Mouse (Mus musculus): ENCODE results near the gene Mindy1.

DNA sequence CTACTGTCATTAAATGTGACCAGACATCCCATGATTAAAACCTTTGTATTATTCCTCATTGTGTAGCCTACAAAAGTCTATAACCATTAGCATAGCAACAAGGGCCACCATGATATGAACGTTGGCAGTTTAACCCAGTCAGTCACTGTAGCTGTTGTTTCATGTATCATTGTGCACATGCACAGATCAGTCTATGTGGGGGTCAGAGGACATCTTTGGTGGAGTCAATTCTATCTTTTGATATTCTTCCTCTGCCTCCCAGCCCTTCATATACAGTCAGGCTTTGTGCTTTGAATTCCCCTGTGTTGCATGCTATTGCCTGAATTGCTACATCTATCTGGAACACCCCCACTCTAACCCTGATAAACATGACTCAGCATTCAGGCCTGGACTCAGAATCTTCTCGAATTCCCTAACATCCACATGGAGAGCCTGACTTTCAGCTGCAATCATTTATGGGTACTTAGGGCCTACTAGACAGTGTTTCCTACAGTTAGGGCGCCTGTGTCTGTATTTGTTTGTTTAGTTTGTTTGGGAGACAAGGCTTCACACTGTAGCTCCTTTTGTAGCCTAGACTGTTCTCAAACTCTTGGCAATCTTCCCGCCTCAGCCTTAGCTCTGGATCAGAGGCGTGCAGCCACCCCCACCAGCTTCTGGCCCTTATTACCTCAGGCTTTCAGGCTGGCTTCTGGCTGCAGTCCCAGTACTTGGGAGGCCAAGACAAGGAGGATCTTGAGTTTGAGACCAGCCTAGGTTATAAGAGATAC is 34.5 kb upstream of the Mindy1 start:
- TF ChIP-seq CTCF (IDR thresholded peaks at IDR 0.05; ENCODE audit: borderline replicate concordance, insufficient read depth, low read depth, low read length): no peak
- TF ChIP-seq POLR2A (IDR thresholded peaks at IDR 0.05; ENCODE audit: borderline replicate concordance, insufficient read depth, low read length): no peak

All from cerebellum, adult 2 months (tissue).